Mouse (Mus musculus) adrenal gland, adult (tissue): ENCODE data around the gene Gm42417.
A peak's percentile ranks its signal among the peaks of the same experiment; 100 is the strongest.
"Not testable (repeated sequence)": the region's sequence is repeated elsewhere in the genome, so short reads cannot be mapped to it uniquely, and the experiment has no call there.

Source experiments
- DNase-seq, 2 experiments: peaks; one replicate each; pipeline ENCODE4 v3.0.0; 2022 to 2023; ENCODE audit warnings: low spot score in 1 of 2; ENCODE audit not compliant: inconsistent age in 2 of 2

Gene Gm42417

GRCm38 (mm10) chr1:36546888-36547471, 7.8 kb upstream of the Gm42417 start, which contains the start of gene Ankrd39:
Gene Ankrd39, minus strand, starts transcription at chr1:36547445.
- DNase-seq, result peak; percentile 98 to 99

GRCm38 (mm10) chr1:36545845-36546600, 6.8 kb upstream of the Gm42417 start:
- peak in 1 of 2 experiments; percentile 70 for DNase-seq

GRCm38 (mm10) chr1:36545382-36545781, 6.2 kb upstream of the Gm42417 start:
- peak in 1 of 2 experiments; percentile 73 for DNase-seq

- DNase-seq, result no peak
These were observed 3.7 kb upstream of the Gm42417 start for GRCm38 (mm10) chr1:36542925-36543324.

- DNase-seq, result peak in 1 of 2 experiments; percentile 56
These were observed 2.6 kb upstream of the Gm42417 start for GRCm38 (mm10) chr1:36541844-36542243.

GRCm38 (mm10) chr1:36540807-36541206, 1.6 kb upstream of the Gm42417 start:
- no peak for DNase-seq

GRCm38 (mm10) chr1:36540132-36540531, 903 bp upstream of the Gm42417 start:
- DNase-seq, result no peak

- no peak for DNase-seq
These were observed 502 bp downstream of the Gm42417 start for GRCm38 (mm10) chr1:36538727-36539126.

- DNase-seq, result not testable (repeated sequence)
These were observed 2.4 kb downstream of the Gm42417 start, which contains the start of gene Ankrd23 for GRCm38 (mm10) chr1:36536783-36537182. Gene Ankrd23, minus strand, starts transcription at chr1:36536883.

GRCm38 (mm10) chr1:36536397-36536728, 2.9 kb downstream of the Gm42417 start:
- no peak for DNase-seq

GRCm38 (mm10) chr1:36535477-36536396, 3.5 kb downstream of the Gm42417 start:
- DNase-seq, result peak in 1 of 2 experiments; percentile 80

GRCm38 (mm10) chr1:36534595-36535058, 4.6 kb downstream of the Gm42417 start:
- DNase-seq, result no peak

GRCm38 (mm10) chr1:36533546-36533945, 5.7 kb downstream of the Gm42417 start:
- DNase-seq, result no peak

- no peak for DNase-seq
These were observed 7.8 kb downstream of the Gm42417 start for GRCm38 (mm10) chr1:36531461-36531860.

- no peak for DNase-seq
These were observed 8.3 kb downstream of the Gm42417 start for GRCm38 (mm10) chr1:36530962-36531361.

GRCm38 (mm10) chr1:36530485-36530884, 8.7 kb downstream of the Gm42417 start:
- no peak for DNase-seq

GRCm38 (mm10) chr1:36529875-36530274, 9.4 kb downstream of the Gm42417 start:
- no peak for DNase-seq

GRCm38 (mm10) chr1:36529274-36529673, 10.0 kb downstream of the Gm42417 start:
- DNase-seq, result no peak

- peak in 1 of 2 experiments; percentile 66 for DNase-seq
These were observed 10.9 kb downstream of the Gm42417 start for GRCm38 (mm10) chr1:36528351-36528750.

- no peak for DNase-seq
These were observed 12.3 kb downstream of the Gm42417 start for GRCm38 (mm10) chr1:36526903-36527302.

- no peak for DNase-seq
These were observed 13.5 kb downstream of the Gm42417 start for GRCm38 (mm10) chr1:36525774-36526173.
